Mouse (Mus musculus) lung, postnatal 0 days (tissue): ENCODE measurements around the gene Abhd12.

Experiments used
- CTCF ChIP-seq: IDR thresholded peaks from 2 replicates; pipeline ENCODE4 v1.5.1; 2016; ENCODE audit warnings: antibody characterized with exemption, mild to moderate bottlenecking
- EP300 ChIP-seq: IDR thresholded peaks from 2 replicates; pipeline ENCODE4 v1.6.1; 2016; ENCODE audit warnings: antibody characterized with exemption, mild to moderate bottlenecking, control low read depth

- TF ChIP-seq CTCF (no peak), EP300 (no peak)
Observed at GRCm38 (mm10) chr2:150832029-150832428, 72.5 kb downstream of the Abhd12 start.
